Mouse (Mus musculus) limb, embryonic 14.5 days (tissue): Measurements from ENCODE around the gene Spcs2. TPM values are rescaled to one million over a fixed set of nuclear protein-coding genes. Genes with fewer than 3 reads are reported as not detected.

Experiments
- ATAC-seq: fragments of 200-750 bp; cut with Nextera tagmentation; 2 replicates; pipeline ENCODE4 v1.8.0; 2017; ENCODE audit warnings: low read depth, moderate number of reproducible peaks, moderate TSS enrichment; ENCODE audit not compliant: low FRiP score
- DNase-seq: peaks from one replicate; pipeline ENCODE4 v3.0.0-alpha.2; 2015; ENCODE audit warnings: low spot score
- H3K27ac ChIP-seq: fragments of 300-500 bp; sonication (generic); replicated peaks from 2 replicates; pipeline ENCODE4 v1.5.1; 2014; ENCODE audit warnings: low read depth, mild to moderate bottlenecking, low read length, moderate library complexity, mixed read lengths
- H3K27me3 ChIP-seq: fragments of 300-500 bp; sonication (generic); 2 replicates; pipeline ENCODE4 v1.6.1; 2014; ENCODE audit warnings: low read length, mixed read lengths; ENCODE audit not compliant: control insufficient read depth, insufficient read depth
- H3K36me3 ChIP-seq: fragments of 300-500 bp; sonication (generic); 2 replicates; pipeline ENCODE4 v1.6.1; 2014; ENCODE audit warnings: mild to moderate bottlenecking, low read length, moderate library complexity, mixed read lengths; ENCODE audit not compliant: control insufficient read depth, insufficient read depth
- H3K4me1 ChIP-seq: fragments of 300-500 bp; sonication (generic); 2 replicates; pipeline ENCODE4 v1.6.1; 2014; ENCODE audit warnings: antibody characterized with exemption, low read length, mixed read lengths; ENCODE audit not compliant: control insufficient read depth, insufficient read depth
- H3K4me2 ChIP-seq: fragments of 300-500 bp; sonication (generic); replicated peaks from 2 replicates; pipeline ENCODE4 v1.6.1; 2014; ENCODE audit warnings: low read depth, mild to moderate bottlenecking, low read length, moderate library complexity; ENCODE audit not compliant: severe bottlenecking
- H3K4me3 ChIP-seq: fragments of 300-500 bp; sonication (generic); replicated peaks from 2 replicates; pipeline ENCODE4 v1.5.1; 2014; ENCODE audit warnings: low read length
- H3K9ac ChIP-seq: fragments of 300-500 bp; sonication (generic); 2 replicates; pipeline ENCODE4 v1.6.1; 2014; ENCODE audit warnings: mild to moderate bottlenecking, low read depth, low read length, moderate library complexity; ENCODE audit not compliant: severe bottlenecking
- H3K9me3 ChIP-seq: fragments of 300-500 bp; sonication (generic); 2 replicates; pipeline ENCODE4 v1.6.1; 2016; ENCODE audit warnings: low read length; ENCODE audit not compliant: control insufficient read depth
- POLR2A ChIP-seq: fragments of 200-500 bp; IDR thresholded peaks from 2 replicates; pipeline ENCODE4 v1.8.0; 2012; ENCODE audit warnings: inconsistent platforms, mild to moderate bottlenecking, moderate library complexity, borderline replicate concordance; ENCODE audit not compliant: insufficient read depth, insufficient read length; ENCODE audit errors: extremely low read depth
- WGBS: fragments of 180-500 bp; shearing (Covaris S2); extraction: QIAGEN DNeasy Blood & Tissue Kit; methylation state at CpG from one replicate; pipeline ENCODE4 v1.1.7; 2014; 5-methylcytosine and 5-hydroxymethylcytosine counted together
- polyA plus RNA-seq, 2 experiments: library from polyadenylated mRNA; depleted of rRNA in 1 of 2; stranded (reverse) in 1 of 2; unstranded in 1 of 2; fragments of >200 nt; fragmentation: Nextera tagmentation in 1 of 2; extraction: Ambion mirVana in 1 of 2; gene quantifications; 2 replicates each; pipeline versions ENCODE4 v1.2.1 to v1.2.3; 2012 to 2014

Spcs2 gene
- 95.1 and 115 TPM in 2 replicates for polyA plus RNA-seq (2012; rRNA removed)
- polyA plus RNA-seq (2014; fragmentation: Nextera tagmentation; extraction: Ambion mirVana), result 293 and 301 TPM in 2 replicates

GRCm38 (mm10) chr7:99863362-99863761, at the start of gene Spcs2:
Gene Spcs2 (minus strand): TSS chr7:99863462.
- Histone ChIP-seq H3K27me3 (no peaks in the 10 kb centered on the region), H3K9ac (no peak within 1 kb of the TSS), H3K4me2 (no peak within 1 kb of the TSS), H3K9me3 (no peaks in the 10 kb centered on the region), H3K27ac (no peak within 1 kb of the TSS), H3K4me1 (no peaks in the 10 kb centered on the region), H3K4me3 (no peak within 1 kb of the TSS), H3K36me3 (no peaks in the 10 kb centered on the region)
- ATAC-seq (no peak), DNase-seq (no peak)
- 50% methylated on average over 7 of the region's 7 CpGs for WGBS
- TF ChIP-seq POLR2A, result no peak

- no peak for TF ChIP-seq POLR2A
- WGBS, result 70% methylated on average over 5 of the region's 5 CpGs
- Histone ChIP-seq H3K27me3 (no peaks in the 10 kb centered on the region), H3K27ac (no peak overlapping the region), H3K9me3 (no peaks in the 10 kb centered on the region), H3K4me3 (no peak overlapping the region), H3K4me1 (no peaks in the 10 kb centered on the region), H3K4me2 (no peak overlapping the region), H3K9ac (no peak overlapping the region), H3K36me3 (no peaks in the 10 kb centered on the region)
- ATAC-seq, result no peak
- DNase-seq, result no peak
These were observed 47.8 kb upstream of the Spcs2 start for GRCm38 (mm10) chr7:99911038-99911437.

- DNase-seq (no peak), ATAC-seq (no peak)
- H3K27ac ChIP-seq, result no peak overlapping the region
- H3K9me3 ChIP-seq, result no peaks in the 10 kb centered on the region
- no peak overlapping the region for H3K4me2 ChIP-seq
- no peaks in the 10 kb centered on the region for H3K4me1 ChIP-seq
- no peaks in the 10 kb centered on the region for H3K27me3 ChIP-seq
- WGBS, result 76% methylated on average over 3 of the region's 3 CpGs
- TF ChIP-seq POLR2A, result no peak
- H3K9ac ChIP-seq, result no peak overlapping the region
- H3K4me3 ChIP-seq, result no peak overlapping the region
- H3K36me3 ChIP-seq, result no peaks in the 10 kb centered on the region
These were observed 44.2 kb upstream of the Spcs2 start for GRCm38 (mm10) chr7:99907463-99907862.

- DNase-seq (no peak), ATAC-seq (no peak)
- Histone ChIP-seq H3K9ac (no peak overlapping the region), H3K4me1 (no peaks in the 10 kb centered on the region), H3K4me2 (no peak overlapping the region), H3K27ac (no peak overlapping the region), H3K9me3 (no peaks in the 10 kb centered on the region), H3K36me3 (no peaks in the 10 kb centered on the region), H3K4me3 (no peak overlapping the region), H3K27me3 (no peaks in the 10 kb centered on the region)
- TF ChIP-seq POLR2A, result no peak
- 78% methylated on average over 3 of the region's 3 CpGs for WGBS
These were observed 43.1 kb upstream of the Spcs2 start for GRCm38 (mm10) chr7:99906346-99906745.

- H3K27me3 ChIP-seq, result no peaks in the 10 kb centered on the region
- no peak overlapping the region for H3K9ac ChIP-seq
- H3K4me3 ChIP-seq, result no peak overlapping the region
- no peak for TF ChIP-seq POLR2A
- DNase-seq (no peak), ATAC-seq (0 out of 2 replicates have a peak, but pooled peaks have one; percentile 15)
- no peaks in the 10 kb centered on the region for H3K9me3 ChIP-seq
- H3K36me3 ChIP-seq, result no peaks in the 10 kb centered on the region
- H3K4me2 ChIP-seq, result no peak overlapping the region
- H3K4me1 ChIP-seq, result no peaks in the 10 kb centered on the region
- no peak overlapping the region for H3K27ac ChIP-seq
- WGBS, result 41% methylated on average over 3 of the region's 3 CpGs
These were observed 41.3 kb upstream of the Spcs2 start for GRCm38 (mm10) chr7:99904421-99905005.
